Mouse (Mus musculus): Measurements from ENCODE around the gene Ano6.

DNA sequence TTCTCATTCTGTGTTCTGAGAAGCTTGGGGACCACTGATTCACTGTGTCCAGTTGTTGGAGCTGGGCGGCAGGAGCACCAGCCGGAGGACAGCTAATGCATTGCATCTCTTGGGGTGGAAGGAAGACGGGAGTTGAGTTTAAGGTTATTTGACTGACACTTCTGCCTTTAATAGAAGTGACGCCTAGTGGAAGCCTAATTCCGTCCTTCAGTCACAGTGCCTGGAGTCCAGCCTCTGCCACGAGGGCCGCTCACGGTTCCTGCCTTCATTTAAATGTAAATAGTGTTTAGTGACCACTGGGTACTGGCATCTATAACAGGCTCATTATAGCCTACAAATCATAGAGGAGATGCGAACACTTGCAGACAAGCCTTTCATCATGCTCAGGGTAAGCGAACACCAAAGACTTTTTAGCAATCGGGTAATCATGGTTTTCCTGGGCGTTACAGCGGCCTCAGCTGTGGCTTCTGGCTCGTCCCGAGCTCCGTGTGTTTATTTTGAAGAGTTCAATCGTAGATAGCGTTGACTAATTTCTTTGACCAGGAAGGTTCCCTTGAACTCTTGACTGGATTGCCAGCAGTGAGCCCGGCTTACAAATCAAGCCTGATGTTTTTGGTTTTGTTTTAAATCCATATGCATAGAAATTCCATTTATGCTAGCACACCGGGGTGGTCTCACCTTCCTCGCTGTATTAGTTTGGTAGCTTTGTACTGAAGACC, 10.8 kb downstream of the Ano6 start:
- TF ChIP-seq POLR2A (IDR thresholded peaks at IDR 0.05; ENCODE audit: control insufficient read depth, extremely low read depth, insufficient read depth, low read length, poor library complexity) (no peak), CTCF (IDR thresholded peaks at IDR 0.05; ENCODE audit: borderline replicate concordance, control insufficient read depth, extremely low read depth, insufficient read depth, low read length, poor library complexity) (no peak)

Measured in thymus, adult 2 months (tissue).